Mouse (Mus musculus) testis, adult 2 months (tissue): ENCODE results near the gene Emp1.

Experiments
- CTCF ChIP-seq: fragments of 200-500 bp; IDR thresholded peaks from 2 replicates; pipeline ENCODE4 v1.5.1; 2012; ENCODE audit warnings: low read depth, mild to moderate bottlenecking, inconsistent platforms, low read length, moderate library complexity; ENCODE audit not compliant: control insufficient read depth, insufficient read depth, insufficient replicate concordance
- POLR2A ChIP-seq: fragments of 200-500 bp; IDR thresholded peaks from 2 replicates; pipeline ENCODE4 v1.6.1; 2012; ENCODE audit warnings: low read depth, mild to moderate bottlenecking, inconsistent platforms, low read length, moderate library complexity; ENCODE audit not compliant: control insufficient read depth

- TF ChIP-seq CTCF = no peak
- TF ChIP-seq POLR2A = no peak
Measured at GRCm38 (mm10) chr6:135322749-135323148, 39.6 kb upstream of the Emp1 start.
